ENCODE assay signal across 14 mouse cellular contexts in the genomic region with DNA sequence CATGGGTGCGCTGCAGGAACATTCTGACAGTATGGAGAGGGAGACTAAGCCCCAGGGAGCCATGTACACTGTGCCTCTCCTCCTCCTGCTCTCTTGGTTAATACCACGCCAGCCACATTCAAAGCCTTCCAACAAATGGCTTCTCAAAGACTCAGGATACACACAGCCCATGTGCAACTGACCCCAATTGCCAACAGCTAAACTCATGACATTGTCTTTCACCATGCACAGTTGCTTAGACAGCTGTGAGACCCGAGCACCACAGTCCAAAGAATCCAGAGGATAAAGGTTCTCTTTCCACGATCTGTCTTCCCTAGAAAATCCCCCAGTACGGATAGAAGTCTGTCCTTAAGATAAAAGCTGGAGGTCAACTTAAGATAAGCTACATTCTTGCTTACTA. TPM values are rescaled to one million over a fixed set of nuclear protein-coding genes. Genes with fewer than 3 reads are reported as not detected.
A peak's percentile ranks its signal among the peaks of the same experiment; 100 is the strongest.
DNase-seq lines count a peak whose midpoint lies in the region; ATAC-seq and TF ChIP-seq lines count a peak whose summit lies in the region.
"Had no signal": no experiment of that assay in that cellular context is flagged by ENCODE, and none has a peak within 500 bp of the region (broad histone marks: within the 10 kb centered on the region; RNA-seq: fewer than 3 reads in every experiment).

No protein-coding gene starts in this region.

- DNase-seq in heart, postnatal 36 days: no peak
- DNase-seq in lung, embryonic 14.5 days: no peak
- no peak for DNase-seq in lung, postnatal 14 days
- no peak for DNase-seq in liver, embryonic 13.5 days
- no peak for DNase-seq in forebrain, embryonic 10.5 days (ENCODE audit: extremely low spot score, low spot score)
- DNase-seq: adrenal gland, postnatal 10 days; cerebellum, adult 8-10 months; kidney, adult 9 months; thymus, adult 18-20 months had no signal

- H3K9ac ChIP-seq in heart, embryonic 14.5 days (ENCODE audit: low read length): no peak overlapping the region
- H3K9ac ChIP-seq in lung, embryonic 14.5 days: no peak overlapping the region
- peak overlapping the region; percentile 76 for H3K9ac ChIP-seq in liver, embryonic 13.5 days
- H3K9ac ChIP-seq in stomach, embryonic 15.5 days: no peak overlapping the region
- H3K9ac ChIP-seq: hindbrain, embryonic 12.5 days; neural tube, embryonic 12.5 days had no signal

- TF ChIP-seq CTCF in lung, embryonic 14.5 days (IDR thresholded peaks at IDR 0.05; ENCODE audit: low read depth): no peak

- H3K27me3 ChIP-seq in heart, embryonic 14.5 days (ENCODE audit: control insufficient read depth, insufficient read depth, low read length): no peaks in the 10 kb centered on the region
- no peaks in the 10 kb centered on the region for H3K27me3 ChIP-seq in lung, embryonic 14.5 days (ENCODE audit: insufficient read depth, low read length)
- H3K27me3 ChIP-seq in liver, embryonic 13.5 days: no peaks in the 10 kb centered on the region
- H3K27me3 ChIP-seq in stomach, embryonic 15.5 days (replicated peaks): no peaks in the 10 kb centered on the region
- H3K27me3 ChIP-seq in forebrain, embryonic 10.5 days (ENCODE audit: poor library complexity, severe bottlenecking): no peaks in the 10 kb centered on the region
- H3K27me3 ChIP-seq: hindbrain, embryonic 12.5 days; neural tube, embryonic 12.5 days had no signal

- no peaks in the 10 kb centered on the region for H3K36me3 ChIP-seq in heart, embryonic 14.5 days (ENCODE audit: control insufficient read depth, insufficient read depth, low read length)
- no peaks in the 10 kb centered on the region for H3K36me3 ChIP-seq in lung, embryonic 14.5 days (ENCODE audit: insufficient read depth)
- H3K36me3 ChIP-seq in liver, embryonic 13.5 days: peaks cover 58% of the 10 kb centered on the region
- H3K36me3 ChIP-seq in stomach, embryonic 15.5 days: no peaks in the 10 kb centered on the region
- H3K36me3 ChIP-seq in forebrain, embryonic 10.5 days (replicated peaks): no peaks in the 10 kb centered on the region
- H3K36me3 ChIP-seq: hindbrain, embryonic 12.5 days; neural tube, embryonic 12.5 days had no signal

- intact Hi-C loops in heart, postnatal 36 days (cut with DNase I): no loop called here

- no peaks in the 10 kb centered on the region for H3K9me3 ChIP-seq in heart, embryonic 14.5 days (ENCODE audit: control insufficient read depth, low read length)
- no peaks in the 10 kb centered on the region for H3K9me3 ChIP-seq in lung, embryonic 14.5 days (ENCODE audit: low read depth, low read length)
- H3K9me3 ChIP-seq in liver, embryonic 13.5 days (replicated peaks): no peaks in the 10 kb centered on the region
- no peaks in the 10 kb centered on the region for H3K9me3 ChIP-seq in stomach, embryonic 15.5 days
- no peaks in the 10 kb centered on the region for H3K9me3 ChIP-seq in forebrain, embryonic 10.5 days
- H3K9me3 ChIP-seq: hindbrain, embryonic 12.5 days; neural tube, embryonic 12.5 days had no signal

- H3K27ac ChIP-seq in heart, embryonic 14.5 days (replicated peaks in 1 of 2; ENCODE audit: control insufficient read depth in 1 of 2, insufficient read depth in 1 of 2, low read depth in 2 of 2, low read length in 2 of 2): no peak overlapping the region
- H3K27ac ChIP-seq in lung, embryonic 14.5 days (ENCODE audit: low read depth): peak overlapping the region; percentile 55; the same call in 1 of the 2 replicates
- peak overlapping the region; percentile 99 for H3K27ac ChIP-seq in liver, embryonic 13.5 days
- H3K27ac ChIP-seq in stomach, embryonic 15.5 days: peak overlapping the region; percentile 33
- H3K27ac ChIP-seq in forebrain, embryonic 10.5 days: no peak overlapping the region
- H3K27ac ChIP-seq: hindbrain, embryonic 12.5 days; neural tube, embryonic 12.5 days had no signal

- ATAC-seq in heart, embryonic 14.5 days (ENCODE audit: insufficient number of reproducible peaks, insufficient read depth, low FRiP score, low read depth): no peak
- ATAC-seq in lung, embryonic 14.5 days (ENCODE audit: insufficient read depth): no peak
- no peak for ATAC-seq in liver, embryonic 13.5 days (ENCODE audit: low read depth)
- no peak for ATAC-seq in stomach, embryonic 15.5 days (ENCODE audit: insufficient read depth, low FRiP score, low read depth)
- ATAC-seq: midbrain, embryonic 16.5 days had no signal

- H3K4me1 ChIP-seq in heart, embryonic 14.5 days (ENCODE audit: control insufficient read depth in 2 of 2, insufficient read depth in 2 of 2, low read length in 2 of 2): peaks cover 50 to 76% of the 10 kb centered on the region in 2 experiments
- peaks cover 59% of the 10 kb centered on the region for H3K4me1 ChIP-seq in lung, embryonic 14.5 days (ENCODE audit: insufficient read depth)
- H3K4me1 ChIP-seq in liver, embryonic 13.5 days (replicated peaks): peaks cover 99% of the 10 kb centered on the region
- H3K4me1 ChIP-seq in stomach, embryonic 15.5 days: peaks cover 41% of the 10 kb centered on the region
- peaks cover 37% of the 10 kb centered on the region for H3K4me1 ChIP-seq in forebrain, embryonic 10.5 days

- WGBS in heart, embryonic 14.5 days: 47% methylated on average over 5 of the region's 5 CpGs
- WGBS in lung, embryonic 14.5 days: 39% methylated on average over 5 of the region's 5 CpGs
- WGBS in liver, embryonic 13.5 days (ENCODE audit: insufficient replicate concordance): 43% methylated on average over 5 of the region's 5 CpGs
- 45% methylated on average over 5 of the region's 5 CpGs for WGBS in stomach, embryonic 15.5 days
- 85% methylated on average over 5 of the region's 5 CpGs for WGBS in forebrain, embryonic 10.5 days

- 0 out of 2 replicates have a peak overlapping the region, but pooled peaks have one; percentile 2 for H3K4me2 ChIP-seq in heart, embryonic 14.5 days (ENCODE audit: low read length)
- H3K4me2 ChIP-seq in lung, embryonic 14.5 days: peak overlapping the region; percentile 16; the same call in 1 of the 2 replicates
- peak overlapping the region; percentile 61 for H3K4me2 ChIP-seq in liver, embryonic 13.5 days
- no peak overlapping the region for H3K4me2 ChIP-seq in stomach, embryonic 15.5 days
- H3K4me2 ChIP-seq: hindbrain, embryonic 12.5 days; neural tube, embryonic 12.5 days had no signal

- H3K4me3 ChIP-seq in heart, embryonic 14.5 days (ENCODE audit: control insufficient read depth in 1 of 2, insufficient read depth in 1 of 2, low read depth in 1 of 2, low read length in 2 of 2): no peak overlapping the region
- H3K4me3 ChIP-seq in lung, embryonic 14.5 days (ENCODE audit: low read depth, low read length): no peak overlapping the region
- peak overlapping the region; percentile 39 for H3K4me3 ChIP-seq in liver, embryonic 13.5 days (replicated peaks)
- no peak overlapping the region for H3K4me3 ChIP-seq in stomach, embryonic 15.5 days (replicated peaks)
- no peak overlapping the region for H3K4me3 ChIP-seq in forebrain, embryonic 10.5 days
- H3K4me3 ChIP-seq: hindbrain, embryonic 12.5 days; neural tube, embryonic 12.5 days had no signal

RNA-seq across cellular contexts. Expression of a gene that starts 27.9 kb away (rescaled TPM):
- 6.3 and 7.1 TPM in 2 replicates for polyA plus RNA-seq in heart, embryonic 14.5 days (2014; fragmentation: Nextera tagmentation; extraction: Ambion mirVana)
- total RNA-seq in heart, postnatal 36 days (2021): 100 to 1,000 TPM in 1 of 2 experiments, 10 to 100 TPM in 1; 86.1 to 111 TPM
- 9.0 and 9.4 TPM in 2 replicates for polyA plus RNA-seq in lung, embryonic 14.5 days (2014; fragmentation: Nextera tagmentation; extraction: Ambion mirVana)
- 14.5 and 15.2 TPM in 2 replicates for polyA plus RNA-seq in liver, embryonic 13.5 days (2015; fragmentation: Nextera tagmentation; extraction: Ambion mirVana)
- polyA plus RNA-seq in stomach, embryonic 15.5 days (2015; fragmentation: Nextera tagmentation; extraction: Ambion mirVana): 7.4 and 8.7 TPM in 2 replicates
- polyA plus RNA-seq in forebrain, embryonic 10.5 days (2016; fragmentation: Nextera tagmentation; extraction: Ambion mirVana): 2.1 and 2.3 TPM in 2 replicates

Comparison
In these comparisons a context has a peak if more than half of its experiments do, and no peak if none do; other contexts are left out.
1. H3K27ac ChIP-seq: peak in lung, embryonic 14.5 days (single experiment), liver, embryonic 13.5 days (single experiment) and stomach, embryonic 15.5 days (single experiment); none in heart, embryonic 14.5 days (0 of 2) and forebrain, embryonic 10.5 days (single experiment).